Mouse (Mus musculus) retina, postnatal 7 days (tissue): ENCODE results near the gene Kcne4.
"Not testable (repeated sequence)": the region's sequence is repeated elsewhere in the genome, so short reads cannot be mapped to it uniquely, and the experiment has no call there.

Experiments used
- DNase-seq: peaks from one replicate; pipeline ENCODE4 v3.0.0-alpha.2; 2012; ENCODE audit warnings: low read depth, low spot score

Gene Kcne4

GRCm38 (mm10) chr1:78816639-78817038 is at the start of gene Kcne4:
Kcne4 (plus strand) TSS chr1:78816758.
- DNase-seq = no peak

GRCm38 (mm10) chr1:78781899-78782298 is 34.7 kb upstream of the Kcne4 start:
- peak; percentile 23 for DNase-seq

- not testable (repeated sequence) for DNase-seq
Measured at GRCm38 (mm10) chr1:78784936-78785335, 31.6 kb upstream of the Kcne4 start.

GRCm38 (mm10) chr1:78789744-78790143 is 26.8 kb upstream of the Kcne4 start:
- DNase-seq = peak; percentile 5

GRCm38 (mm10) chr1:78807428-78807827 is 9.1 kb upstream of the Kcne4 start:
- no peak for DNase-seq

GRCm38 (mm10) chr1:78809819-78810218 is 6.7 kb upstream of the Kcne4 start:
- DNase-seq = no peak

GRCm38 (mm10) chr1:78810904-78811303 is 5.7 kb upstream of the Kcne4 start:
- no peak for DNase-seq

- DNase-seq = no peak
Measured at GRCm38 (mm10) chr1:78811975-78812490, 4.5 kb upstream of the Kcne4 start.

- no peak for DNase-seq
Measured at GRCm38 (mm10) chr1:78817756-78818155, 1.2 kb downstream of the Kcne4 start.

GRCm38 (mm10) chr1:78818630-78819526 is 2.3 kb downstream of the Kcne4 start:
- DNase-seq = no peak

- no peak for DNase-seq
Measured at GRCm38 (mm10) chr1:78819592-78819991, 3.0 kb downstream of the Kcne4 start.

- DNase-seq = no peak
Measured at GRCm38 (mm10) chr1:78820176-78820575, 3.6 kb downstream of the Kcne4 start.

GRCm38 (mm10) chr1:78821111-78821510 is 4.6 kb downstream of the Kcne4 start:
- no peak for DNase-seq

- DNase-seq = no peak
Measured at GRCm38 (mm10) chr1:78821733-78822430, 5.3 kb downstream of the Kcne4 start.

GRCm38 (mm10) chr1:78825246-78825645 is 8.7 kb downstream of the Kcne4 start:
- no peak for DNase-seq

GRCm38 (mm10) chr1:78838468-78838867 is 21.9 kb downstream of the Kcne4 start:
- DNase-seq = no peak

GRCm38 (mm10) chr1:78840769-78841168 is 24.2 kb downstream of the Kcne4 start:
- DNase-seq = no peak

- no peak for DNase-seq
Measured at GRCm38 (mm10) chr1:78845661-78846060, 29.1 kb downstream of the Kcne4 start.

- no peak for DNase-seq
Measured at GRCm38 (mm10) chr1:78846471-78846870, 29.9 kb downstream of the Kcne4 start.

- DNase-seq = no peak
Measured at GRCm38 (mm10) chr1:78852408-78853093, 36.0 kb downstream of the Kcne4 start.

GRCm38 (mm10) chr1:78853094-78853445 is 36.5 kb downstream of the Kcne4 start:
- no peak for DNase-seq

GRCm38 (mm10) chr1:78854306-78854705 is 37.7 kb downstream of the Kcne4 start:
- no peak for DNase-seq
